In genomic region chr5:147725831-147726700, GRCm38 (mm10) we compare ENCODE assay signal across 8 mouse cellular contexts. TPM values are rescaled to one million over a fixed set of nuclear protein-coding genes. Genes with fewer than 3 reads are reported as not detected.
DNase-seq lines count a peak whose midpoint lies in the region; ATAC-seq and TF ChIP-seq lines count a peak whose summit lies in the region.

Gene Flt1 (minus strand): TSS chr5:147726011.

- peak within 1 kb of the TSS; percentile 83 for H3K4me2 ChIP-seq in embryonic facial prominence, embryonic 13.5 days
- H3K4me2 ChIP-seq in heart, embryonic 13.5 days, result peak within 1 kb of the TSS; percentile 94
- H3K4me2 ChIP-seq in kidney, embryonic 16.5 days (replicated peaks; ENCODE audit: low read depth, low read length), result peak within 1 kb of the TSS; percentile 69
- H3K4me2 ChIP-seq in liver, embryonic 15.5 days, result peak within 1 kb of the TSS; percentile 55
- peak within 1 kb of the TSS; percentile 66 for H3K4me2 ChIP-seq in neural tube, embryonic 13.5 days

- no peak for TF ChIP-seq CTCF in spleen, adult 2 months (IDR thresholded peaks at IDR 0.05; ENCODE audit: extremely low read depth, insufficient read depth, insufficient read length, insufficient replicate concordance)

- H3K9me3 ChIP-seq in embryonic facial prominence, embryonic 13.5 days, result no peaks in the 10 kb centered on the region
- no peaks in the 10 kb centered on the region for H3K9me3 ChIP-seq in heart, embryonic 13.5 days
- no peaks in the 10 kb centered on the region for H3K9me3 ChIP-seq in kidney, embryonic 16.5 days (ENCODE audit: low read length)
- no peaks in the 10 kb centered on the region for H3K9me3 ChIP-seq in liver, embryonic 15.5 days (replicated peaks)
- no peaks in the 10 kb centered on the region for H3K9me3 ChIP-seq in neural tube, embryonic 13.5 days

- 2% methylated on average over 79 of the region's 82 CpGs for WGBS in spleen, adult 2 months
- whole genome bisulfite sequencing in embryonic facial prominence, embryonic 13.5 days, result under 1% methylated on average over 82 of the region's 82 CpGs
- WGBS in heart, embryonic 13.5 days, result under 1% methylated on average over 82 of the region's 82 CpGs
- WGBS in kidney, embryonic 16.5 days, result under 1% methylated on average over 81 of the region's 82 CpGs
- under 1% methylated on average over 82 of the region's 82 CpGs for WGBS in liver, embryonic 15.5 days (ENCODE audit: insufficient replicate concordance)
- under 1% methylated on average over 82 of the region's 82 CpGs for WGBS in neural tube, embryonic 13.5 days

- peak; percentile 59; the same call in 1 of the 2 replicates for ATAC-seq in embryonic facial prominence, embryonic 13.5 days (ENCODE audit: insufficient number of reproducible peaks, insufficient read depth, low FRiP score, low TSS enrichment, low read depth)
- peak; percentile 38 for ATAC-seq in heart, embryonic 13.5 days (ENCODE audit: extremely low read depth, insufficient number of reproducible peaks, low FRiP score, low TSS enrichment)
- peak; percentile 83 for ATAC-seq in kidney, embryonic 16.5 days (ENCODE audit: low FRiP score, low TSS enrichment)
- peak; percentile 48; the same call in 1 of the 2 replicates for ATAC-seq in liver, embryonic 15.5 days (ENCODE audit: insufficient read depth)
- peak; percentile 80 for ATAC-seq in neural tube, embryonic 13.5 days (ENCODE audit: low read depth)

- H3K27ac ChIP-seq in spleen, adult 2 months (ENCODE audit: insufficient read depth, low read length), result no peak within 1 kb of the TSS
- H3K27ac ChIP-seq in embryonic facial prominence, embryonic 13.5 days, result no peak within 1 kb of the TSS; the same call in 1 of the 2 replicates
- H3K27ac ChIP-seq in heart, embryonic 13.5 days (replicated peaks), result peak within 1 kb of the TSS; percentile 69
- peak within 1 kb of the TSS; percentile 61; the same call in 1 of the 2 replicates for H3K27ac ChIP-seq in kidney, embryonic 16.5 days (ENCODE audit: low read length)
- no peak within 1 kb of the TSS for H3K27ac ChIP-seq in liver, embryonic 15.5 days (replicated peaks)
- H3K27ac ChIP-seq in neural tube, embryonic 13.5 days (replicated peaks), result no peak within 1 kb of the TSS; the same call in 1 of the 2 replicates

- peaks cover 20% of the 10 kb centered on the region for H3K27me3 ChIP-seq in spleen, adult 2 months (ENCODE audit: control insufficient read depth, insufficient read depth, low read length)
- H3K27me3 ChIP-seq in embryonic facial prominence, embryonic 13.5 days, result peaks cover 95% of the 10 kb centered on the region
- peaks cover 84% of the 10 kb centered on the region for H3K27me3 ChIP-seq in heart, embryonic 13.5 days (replicated peaks)
- H3K27me3 ChIP-seq in kidney, embryonic 16.5 days (ENCODE audit: insufficient read depth, low read length), result peaks cover 91% of the 10 kb centered on the region
- peaks cover 84% of the 10 kb centered on the region for H3K27me3 ChIP-seq in liver, embryonic 15.5 days
- peaks cover 98% of the 10 kb centered on the region for H3K27me3 ChIP-seq in neural tube, embryonic 13.5 days

- H3K36me3 ChIP-seq in spleen, adult 2 months (ENCODE audit: control insufficient read depth, insufficient read depth, low read length), result no peaks in the 10 kb centered on the region
- H3K36me3 ChIP-seq in embryonic facial prominence, embryonic 13.5 days, result no peaks in the 10 kb centered on the region
- no peaks in the 10 kb centered on the region for H3K36me3 ChIP-seq in heart, embryonic 13.5 days
- no peaks in the 10 kb centered on the region for H3K36me3 ChIP-seq in kidney, embryonic 16.5 days (ENCODE audit: insufficient read depth, low read length)
- no peaks in the 10 kb centered on the region for H3K36me3 ChIP-seq in liver, embryonic 15.5 days (replicated peaks)
- H3K36me3 ChIP-seq in neural tube, embryonic 13.5 days, result no peaks in the 10 kb centered on the region

- peak within 1 kb of the TSS; percentile 48 for H3K4me3 ChIP-seq in spleen, adult 2 months (ENCODE audit: extremely low read depth, insufficient read depth, insufficient read length)
- peak within 1 kb of the TSS; percentile 48 for H3K4me3 ChIP-seq in embryonic facial prominence, embryonic 13.5 days
- peak within 1 kb of the TSS; percentile 62 for H3K4me3 ChIP-seq in heart, embryonic 13.5 days
- peak within 1 kb of the TSS; percentile 54 for H3K4me3 ChIP-seq in kidney, embryonic 16.5 days (ENCODE audit: low read length)
- peak within 1 kb of the TSS; percentile 38 for H3K4me3 ChIP-seq in liver, embryonic 15.5 days (replicated peaks)
- peak within 1 kb of the TSS; percentile 42 for H3K4me3 ChIP-seq in neural tube, embryonic 13.5 days

- peak within 1 kb of the TSS; percentile 59 for H3K9ac ChIP-seq in embryonic facial prominence, embryonic 13.5 days
- H3K9ac ChIP-seq in heart, embryonic 13.5 days, result peak within 1 kb of the TSS; percentile 86
- H3K9ac ChIP-seq in kidney, embryonic 16.5 days (replicated peaks; ENCODE audit: low read length), result peak within 1 kb of the TSS; percentile 40
- no peak within 1 kb of the TSS for H3K9ac ChIP-seq in liver, embryonic 15.5 days
- H3K9ac ChIP-seq in neural tube, embryonic 13.5 days, result peak within 1 kb of the TSS; percentile 59

- DNase-seq in spleen, adult 2 months (ENCODE audit: low read depth in 1 of 2, low spot score in 2 of 2), result no peak
- DNase-seq in spleen, postnatal 36 days (ENCODE audit: low spot score in 2 of 2), result no peak
- no peak for DNase-seq in spleen, postnatal 14 days (ENCODE audit: low spot score in 2 of 2)

- TF ChIP-seq POLR2A in spleen, adult 2 months (IDR thresholded peaks at IDR 0.05; ENCODE audit: low read depth, low read length), result no peak

- peaks cover 3% of the 10 kb centered on the region; the same call in 1 of the 2 replicates for H3K4me1 ChIP-seq in spleen, adult 2 months (ENCODE audit: control insufficient read depth, insufficient read depth, insufficient read length)
- peaks cover 18% of the 10 kb centered on the region for H3K4me1 ChIP-seq in embryonic facial prominence, embryonic 13.5 days
- H3K4me1 ChIP-seq in heart, embryonic 13.5 days, result peaks cover 34% of the 10 kb centered on the region
- H3K4me1 ChIP-seq in kidney, embryonic 16.5 days (ENCODE audit: insufficient read depth, low read length), result peaks cover 20% of the 10 kb centered on the region
- H3K4me1 ChIP-seq in liver, embryonic 15.5 days (replicated peaks), result peaks cover 11% of the 10 kb centered on the region; the same call in 1 of the 2 replicates
- peaks cover 18% of the 10 kb centered on the region for H3K4me1 ChIP-seq in neural tube, embryonic 13.5 days (replicated peaks)

RNA-seq across cellular contexts. Expression of gene Flt1, which starts in this region (rescaled TPM):
- polyA plus RNA-seq in spleen, adult 2 months (2012; rRNA removed), result 2.9 and 4.7 TPM in 2 replicates
- 8.8 and 10.0 TPM in 2 replicates for polyA plus RNA-seq in embryonic facial prominence, embryonic 13.5 days (2015; fragmentation: Nextera tagmentation; extraction: Ambion mirVana)
- polyA plus RNA-seq in heart, embryonic 13.5 days (2015; fragmentation: Nextera tagmentation; extraction: Ambion mirVana), result 19.4 and 20.1 TPM in 2 replicates
- polyA plus RNA-seq in kidney, embryonic 16.5 days (2015; fragmentation: Nextera tagmentation; extraction: Ambion mirVana), result 19.2 and 19.7 TPM in 2 replicates
- 2.9 and 3.2 TPM in 2 replicates for polyA plus RNA-seq in liver, embryonic 15.5 days (2015; fragmentation: Nextera tagmentation; extraction: Ambion mirVana)
- 11.2 and 12.3 TPM in 2 replicates for polyA plus RNA-seq in neural tube, embryonic 13.5 days (2015; fragmentation: Nextera tagmentation; extraction: Ambion mirVana)

Comparison
In these comparisons a context has a peak if more than half of its experiments do, and no peak if none do; other contexts are left out.
1. H3K27ac ChIP-seq: peak in heart, embryonic 13.5 days (single experiment) and kidney, embryonic 16.5 days (single experiment); none in spleen, adult 2 months (single experiment), embryonic facial prominence, embryonic 13.5 days (single experiment), liver, embryonic 15.5 days (single experiment) and neural tube, embryonic 13.5 days (single experiment).
2. Peak in every context shown above with its lines, with median percentiles within 50 percentile points of each other: H3K4me3 ChIP-seq, ATAC-seq and H3K4me2 ChIP-seq.